Mouse (Mus musculus) embryonic fibroblast, embryonic 13.5 days (primary cell): Measurements from ENCODE around the gene Spint1.

Experiments used
- CTCF ChIP-seq: IDR thresholded peaks from 2 replicates; pipeline ENCODE4 v1.5.1; 2011; ENCODE audit warnings: mild to moderate bottlenecking, control low read depth, low read length, moderate library complexity, borderline replicate concordance; ENCODE audit not compliant: insufficient read depth
- POLR2A ChIP-seq: IDR thresholded peaks from 2 replicates; pipeline ENCODE4 v1.6.1; 2011; ENCODE audit warnings: low read depth, mild to moderate bottlenecking, control low read depth, low read length, moderate library complexity

DNA sequence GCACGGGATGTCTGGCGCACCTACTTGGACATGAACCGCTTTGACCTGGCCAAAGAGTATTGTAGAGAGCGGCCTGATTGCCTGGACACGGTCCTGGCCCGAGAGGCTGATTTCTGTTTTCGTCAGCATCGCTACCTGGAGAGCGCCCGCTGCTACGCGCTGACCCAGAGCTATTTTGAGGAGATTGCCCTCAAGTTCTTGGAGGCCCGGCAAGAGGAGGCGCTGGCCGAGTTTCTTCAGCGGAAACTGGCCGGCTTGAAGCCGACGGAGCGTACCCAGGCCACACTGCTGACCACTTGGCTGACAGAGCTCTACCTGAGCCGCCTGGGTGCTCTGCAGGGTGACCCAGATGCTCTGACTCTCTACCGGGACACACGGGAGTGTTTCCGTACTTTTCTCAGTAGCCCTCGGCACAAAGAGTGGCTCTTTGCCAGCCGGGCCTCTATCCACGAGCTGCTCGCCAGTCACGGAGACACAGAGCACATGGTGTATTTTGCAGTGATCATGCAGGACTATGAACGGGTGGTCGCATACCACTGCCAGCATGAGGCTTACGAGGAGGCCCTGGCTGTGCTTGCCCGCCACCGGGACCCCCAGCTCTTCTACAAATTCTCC lies 56.7 kb downstream of the Spint1 start:
- TF ChIP-seq CTCF (no peak), POLR2A (no peak)
